Mouse (Mus musculus) erythroblast, embryonic 14.5 days (primary cell): Measurements from ENCODE around the gene Wdr77. TPM values are rescaled to one million over a fixed set of nuclear protein-coding genes. Genes with fewer than 3 reads are reported as not detected.
"Not testable (repeated sequence)": the region's sequence is repeated elsewhere in the genome, so short reads cannot be mapped to it uniquely, and the experiment has no call there.

Experiments used
- H3K27me3 ChIP-seq: 2 replicates; pipeline ENCODE4 v1.6.1; 2012; ENCODE audit warnings: inconsistent platforms; ENCODE audit not compliant: control insufficient read depth
- H3K36me3 ChIP-seq: 2 replicates; pipeline ENCODE4 v1.6.1; 2012; ENCODE audit warnings: mild to moderate bottlenecking, inconsistent platforms; ENCODE audit not compliant: control insufficient read depth
- H3K4me1 ChIP-seq: 2 replicates; pipeline ENCODE4 v1.6.1; 2012; ENCODE audit warnings: inconsistent platforms; ENCODE audit not compliant: control insufficient read depth
- H3K4me3 ChIP-seq: replicated peaks from 2 replicates; pipeline ENCODE3; 2012; ENCODE audit warnings: moderate library complexity, mild to moderate bottlenecking, inconsistent platforms
- H3K9me3 ChIP-seq: 2 replicates; pipeline ENCODE4 v1.6.1; 2012; ENCODE audit warnings: low read length, inconsistent platforms, mixed read lengths; ENCODE audit not compliant: control insufficient read depth
- GATA1 ChIP-seq: IDR thresholded peaks from 2 replicates; pipeline ENCODE4 v1.6.1; 2012; ENCODE audit warnings: low read length, inconsistent platforms, mixed read lengths
- TAL1 ChIP-seq: IDR thresholded peaks from 3 replicates; pipeline ENCODE4 v1.6.1; 2012; ENCODE audit warnings: low read length, inconsistent platforms, mixed read lengths
- polyA plus RNA-seq: library from polyadenylated mRNA; stranded (reverse); fragments of >175 nt; gene quantifications from 2 replicates; pipeline ENCODE4 v1.2.3, GENCODE M21; 2012

Wdr77 gene
- 1.0 and 1.1 TPM in 2 replicates for polyA plus RNA-seq

DNA sequence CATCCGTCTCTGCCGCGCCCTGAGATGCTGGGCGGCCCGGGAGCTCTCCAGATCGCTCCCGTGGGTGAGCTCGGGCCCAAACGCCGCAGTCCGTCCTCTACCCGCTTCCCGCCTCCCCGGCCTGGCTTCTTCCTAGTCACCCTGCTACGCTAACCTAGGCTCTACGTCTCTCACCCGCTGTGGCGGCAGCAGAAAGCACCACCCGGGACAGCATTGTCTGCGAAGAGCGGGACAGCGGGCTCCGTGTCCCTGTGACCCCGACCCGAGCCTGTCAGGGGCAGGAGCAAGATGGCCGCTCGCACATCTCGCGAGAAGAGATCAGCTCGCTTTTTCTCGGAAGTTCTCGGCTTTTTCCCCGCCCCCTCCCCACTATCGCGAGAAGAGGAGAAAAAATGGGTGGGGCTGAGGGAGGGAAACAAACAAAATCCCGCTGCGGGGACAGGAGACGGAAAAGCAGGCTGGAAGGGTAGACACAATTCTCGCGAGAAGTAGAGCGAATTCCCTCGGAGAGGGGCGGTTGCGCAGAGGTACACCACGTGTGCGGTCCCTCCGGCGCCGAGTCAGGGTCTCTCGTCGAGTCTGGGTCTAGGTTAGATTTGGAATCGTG is at the start of gene Wdr77:
Wdr77 (plus strand) TSS at position 396 of the 607 bp plus-strand sequence.
- H3K4me3 ChIP-seq = peak within 1 kb of the TSS; percentile 75
- H3K4me1 ChIP-seq = peaks cover 37% of the 10 kb centered on the region
- no peaks in the 10 kb centered on the region for H3K27me3 ChIP-seq
- no peak for TF ChIP-seq GATA1
- TF ChIP-seq TAL1 = no peak
- H3K36me3 ChIP-seq = peaks cover 69% of the 10 kb centered on the region
- peaks cover 2% of the 10 kb centered on the region; the same call in 1 of the 2 replicates for H3K9me3 ChIP-seq

DNA sequence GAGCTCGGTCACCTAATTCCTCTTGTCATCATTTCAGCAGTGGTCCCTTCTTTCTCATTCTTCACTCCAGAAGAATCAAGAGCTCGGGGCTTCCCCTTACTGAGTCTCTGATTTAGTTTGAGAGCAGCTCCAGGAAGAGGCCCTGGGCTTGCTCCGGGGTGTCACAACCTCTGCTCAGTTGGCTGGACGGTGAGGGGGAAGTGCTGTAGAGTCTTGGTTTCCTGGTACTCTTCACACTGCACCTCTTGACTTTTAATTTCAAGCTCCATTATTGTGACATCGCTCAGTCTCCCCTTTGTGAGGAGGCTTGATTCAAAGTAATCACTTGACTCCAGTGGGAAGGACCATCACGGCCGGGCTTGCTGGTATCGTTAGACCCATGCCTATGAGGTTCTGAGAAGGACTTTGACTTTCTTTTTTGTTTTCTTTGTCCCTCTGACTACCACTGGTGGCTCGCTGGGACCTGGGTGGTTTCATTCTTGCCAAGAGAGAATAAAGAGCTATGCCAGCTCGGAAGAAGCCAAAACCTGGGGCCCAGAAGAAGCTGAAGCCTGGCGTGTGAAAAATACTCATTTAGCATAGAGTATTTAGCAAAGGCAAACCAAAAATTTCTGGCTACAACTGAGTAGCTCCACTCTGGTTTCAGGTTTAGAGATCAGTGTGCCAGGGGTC is 48.5 kb upstream of the Wdr77 start:
- Histone ChIP-seq H3K36me3 (no peaks in the 10 kb centered on the region), H3K9me3 (no peaks in the 10 kb centered on the region), H3K4me3 (no peak overlapping the region), H3K4me1 (peaks cover 33% of the 10 kb centered on the region), H3K27me3 (peaks cover 25% of the 10 kb centered on the region)
- TF ChIP-seq TAL1 (no peak), GATA1 (no peak)

DNA sequence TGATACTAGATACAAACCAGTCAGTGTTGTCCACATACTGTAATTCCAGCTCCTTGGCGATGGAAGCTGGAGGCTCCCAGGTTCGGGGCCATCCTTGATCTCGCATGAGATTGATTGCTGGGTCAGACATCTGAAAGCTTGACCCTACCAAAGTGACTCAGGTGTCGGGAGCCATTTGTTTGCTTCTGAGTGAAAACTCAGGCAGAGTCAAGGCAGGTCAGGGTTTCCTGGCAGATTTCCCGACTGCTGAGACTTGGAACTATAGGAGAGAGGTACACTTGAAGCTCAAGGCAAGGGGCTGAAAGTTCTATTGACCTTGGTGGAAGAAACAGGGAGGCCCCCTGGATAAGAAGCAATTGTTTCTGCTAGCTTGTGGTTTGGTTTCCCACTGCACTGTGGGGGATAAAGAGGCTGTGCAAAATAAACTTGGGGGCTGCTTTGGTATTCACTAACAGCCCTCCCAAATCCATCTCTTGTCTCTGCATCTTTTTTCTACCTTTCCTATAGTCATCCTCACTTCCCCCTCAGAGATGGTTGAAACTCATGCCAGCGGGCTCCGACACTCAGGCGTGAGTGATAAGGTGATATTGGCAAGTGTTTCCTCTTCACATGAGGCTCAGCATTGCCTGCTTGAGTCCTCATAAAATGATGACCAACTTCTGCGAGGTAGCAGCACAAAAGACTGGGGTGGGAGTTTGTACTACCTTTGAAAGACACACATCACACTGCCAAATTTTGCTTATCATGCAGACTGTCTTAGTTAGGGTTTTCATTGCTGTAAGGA is 46.9 kb upstream of the Wdr77 start:
- no peak overlapping the region for H3K4me3 ChIP-seq
- peaks cover 36% of the 10 kb centered on the region for H3K4me1 ChIP-seq
- no peaks in the 10 kb centered on the region for H3K36me3 ChIP-seq
- H3K9me3 ChIP-seq = no peaks in the 10 kb centered on the region
- TF ChIP-seq TAL1 (no peak), GATA1 (no peak)
- peaks cover 25% of the 10 kb centered on the region for H3K27me3 ChIP-seq

DNA sequence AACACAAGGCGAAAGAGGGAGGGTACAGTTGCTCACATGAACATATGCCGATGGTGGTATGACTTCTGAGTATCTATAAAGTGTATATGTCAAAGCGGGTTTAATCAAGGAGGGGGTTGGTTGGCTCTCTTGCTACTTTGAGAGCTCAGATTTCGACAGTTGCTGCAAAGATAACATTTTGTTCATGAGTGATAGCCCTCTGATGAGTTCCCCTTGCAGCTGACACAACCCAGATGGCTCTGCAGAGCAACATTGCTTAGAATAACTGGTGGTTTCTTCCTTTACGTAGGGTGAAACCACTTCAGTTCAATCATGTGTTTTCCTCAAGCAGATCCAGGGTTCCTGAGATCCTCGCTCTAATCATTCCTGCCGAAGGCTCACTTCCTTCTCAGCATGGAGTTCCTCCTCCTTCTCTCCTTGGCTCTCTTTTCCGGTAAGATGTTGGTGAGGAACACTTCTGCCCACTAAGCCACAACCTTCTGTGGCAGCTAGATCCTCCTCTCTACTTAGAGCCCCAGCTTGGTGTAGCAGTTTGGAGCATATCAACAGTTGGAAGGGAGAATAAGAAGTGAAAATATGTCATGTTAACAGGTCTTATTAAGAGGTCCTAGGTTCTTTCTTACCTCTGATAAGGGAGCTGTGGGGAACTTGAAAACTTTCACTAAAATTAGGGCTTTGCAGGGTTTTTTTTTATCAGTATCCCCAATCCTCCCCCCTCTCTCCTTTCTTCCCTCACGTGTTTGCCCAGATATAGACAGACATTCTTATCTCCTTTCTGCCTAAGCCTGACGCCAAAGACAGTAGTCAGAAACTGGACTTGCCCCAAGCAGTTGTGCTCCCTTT is 45.1 kb upstream of the Wdr77 start:
- H3K4me1 ChIP-seq = peaks cover 39% of the 10 kb centered on the region
- H3K9me3 ChIP-seq = no peaks in the 10 kb centered on the region
- TF ChIP-seq TAL1 = no peak
- no peak for TF ChIP-seq GATA1
- peak overlapping the region; percentile 1 for H3K4me3 ChIP-seq
- peaks cover 20% of the 10 kb centered on the region for H3K27me3 ChIP-seq
- no peaks in the 10 kb centered on the region for H3K36me3 ChIP-seq

DNA sequence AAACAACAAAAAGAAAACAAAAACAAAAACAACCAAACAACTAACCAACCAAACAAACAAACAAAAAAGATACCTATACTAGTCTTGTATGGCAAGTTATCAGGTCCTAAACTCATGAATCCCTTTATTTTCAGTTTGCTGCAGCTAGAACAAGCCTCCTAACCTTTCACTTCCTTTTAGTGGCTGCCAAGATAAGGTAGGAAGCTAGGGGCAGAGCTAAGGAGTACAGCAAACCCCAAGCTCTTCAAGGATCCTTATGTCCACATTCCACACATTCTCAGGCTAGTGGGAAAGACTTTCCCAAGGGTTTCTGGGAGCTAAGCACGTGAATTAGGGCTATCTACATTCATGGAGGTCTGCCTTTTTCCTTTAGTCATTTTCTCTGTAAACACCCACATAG is 43.9 kb upstream of the Wdr77 start:
- peaks cover 20% of the 10 kb centered on the region for H3K27me3 ChIP-seq
- no peak for TF ChIP-seq TAL1
- TF ChIP-seq GATA1 = no peak
- H3K36me3 ChIP-seq = no peaks in the 10 kb centered on the region
- H3K4me3 ChIP-seq = no peak overlapping the region
- peaks cover 41% of the 10 kb centered on the region for H3K4me1 ChIP-seq
- H3K9me3 ChIP-seq = no peaks in the 10 kb centered on the region

DNA sequence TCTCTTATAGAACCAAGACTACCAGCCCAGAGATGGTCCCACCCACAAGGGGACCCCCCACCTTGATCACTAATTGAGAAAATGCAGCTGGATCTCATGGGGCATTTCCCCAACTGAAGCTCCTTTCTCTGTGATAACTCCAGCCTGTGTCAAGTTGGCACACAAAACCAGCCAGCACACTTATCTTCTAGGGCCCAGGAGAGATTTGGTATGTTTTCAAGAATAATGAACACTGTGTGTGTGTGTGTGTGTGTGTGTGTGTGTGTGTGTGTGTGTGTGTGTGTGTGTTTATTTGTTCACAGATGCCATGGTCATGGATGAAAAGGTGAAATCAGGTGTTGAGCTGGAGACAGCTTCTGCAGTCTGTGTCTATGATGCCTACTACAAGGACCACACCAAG is 42.7 kb upstream of the Wdr77 start:
- H3K9me3 ChIP-seq, H3K4me3 ChIP-seq, H3K36me3 ChIP-seq: not testable (repeated sequence)
- peaks cover 12% of the 10 kb centered on the region for H3K27me3 ChIP-seq
- peaks cover 46% of the 10 kb centered on the region for H3K4me1 ChIP-seq

DNA sequence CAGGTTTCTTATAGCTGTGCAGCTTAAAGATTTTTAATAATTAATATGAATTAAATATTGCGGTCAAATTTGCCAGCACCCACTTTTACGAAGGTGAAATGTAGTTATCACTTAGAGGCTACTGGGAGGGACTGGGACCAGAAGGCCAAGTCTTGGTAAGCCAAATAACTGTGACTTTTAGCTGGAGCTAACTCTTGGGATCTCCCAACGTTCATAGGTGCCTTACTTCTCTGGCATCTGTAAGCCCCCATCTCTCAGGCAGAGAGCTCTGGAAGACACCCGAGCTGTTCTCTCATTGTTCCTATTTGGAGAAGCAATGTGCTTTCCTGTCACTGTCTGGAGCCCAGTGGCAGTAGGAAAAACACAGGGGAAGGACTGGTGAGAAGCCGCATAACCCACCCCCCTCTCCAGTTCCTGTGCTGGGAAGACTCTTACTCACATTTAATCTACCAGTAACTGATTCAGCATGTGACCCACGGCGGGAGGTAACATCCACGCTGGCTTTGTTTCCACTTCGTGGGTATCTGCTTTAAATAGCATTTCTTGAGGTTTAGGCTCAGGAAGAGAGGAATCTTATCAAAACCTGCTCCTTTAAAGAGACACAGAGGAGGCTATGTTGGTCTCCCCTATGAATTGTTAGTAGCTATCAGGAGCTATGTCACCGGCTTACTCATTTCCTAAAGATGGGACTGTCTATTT is 41.4 kb upstream of the Wdr77 start:
- no peak overlapping the region for H3K4me3 ChIP-seq

DNA sequence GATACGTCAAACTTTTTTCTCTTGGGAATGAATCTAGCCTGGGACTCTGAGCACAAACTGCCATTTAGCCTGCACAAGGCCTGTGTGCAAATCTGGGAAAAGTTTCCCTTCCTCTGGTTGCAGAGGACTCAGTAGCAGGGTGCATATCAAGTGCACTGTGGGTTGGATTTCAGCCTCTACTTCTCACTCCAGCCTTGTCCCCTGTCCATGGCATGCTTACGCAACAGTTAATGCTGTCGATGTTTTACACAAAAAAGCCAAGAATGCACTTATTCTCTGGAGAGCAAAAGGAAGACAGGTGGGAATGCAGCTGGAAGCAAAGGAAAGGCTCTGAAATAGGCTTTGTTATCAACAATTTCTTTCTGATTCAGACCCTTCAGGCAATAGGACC is 40.8 kb upstream of the Wdr77 start:
- Histone ChIP-seq H3K36me3 (no peaks in the 10 kb centered on the region), H3K27me3 (no peaks in the 10 kb centered on the region; the same call in 1 of the 2 replicates), H3K4me1 (peaks cover 35% of the 10 kb centered on the region), H3K4me3 (no peak overlapping the region), H3K9me3 (no peaks in the 10 kb centered on the region)
- TF ChIP-seq GATA1 (no peak), TAL1 (no peak)

More for the DNA sequence above, 41.4 kb upstream of the Wdr77 start:
- TF ChIP-seq TAL1 (no peak), GATA1 (no peak)
- Histone ChIP-seq H3K4me1 (peaks cover 37% of the 10 kb centered on the region), H3K9me3 (no peaks in the 10 kb centered on the region), H3K27me3 (peaks cover under 1% of the 10 kb centered on the region), H3K36me3 (no peaks in the 10 kb centered on the region)

DNA sequence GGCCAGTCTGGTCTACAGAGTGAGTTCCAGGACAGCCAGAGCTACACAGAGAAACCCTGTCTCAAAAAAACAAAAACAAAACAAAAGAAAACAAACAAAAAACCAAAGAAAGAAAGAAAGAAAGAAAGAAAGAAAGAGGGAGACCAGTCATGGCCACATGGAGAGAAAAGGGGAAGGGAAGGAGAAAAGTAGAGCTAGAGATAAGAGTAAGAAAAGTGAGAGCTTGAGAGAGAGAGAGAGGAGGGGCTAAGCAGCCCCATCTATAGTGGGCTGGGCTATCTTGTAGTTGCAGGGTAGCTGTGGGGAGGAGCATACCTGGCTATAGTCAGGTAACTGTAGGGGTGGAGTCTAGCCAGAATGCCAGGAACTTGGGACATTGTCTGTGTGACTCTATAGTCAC is 38.4 kb upstream of the Wdr77 start:
- H3K4me1 ChIP-seq = peaks cover 24% of the 10 kb centered on the region
- H3K27me3 ChIP-seq, H3K36me3 ChIP-seq, H3K9me3 ChIP-seq, H3K4me3 ChIP-seq: not testable (repeated sequence)
